In the genomic region with DNA sequence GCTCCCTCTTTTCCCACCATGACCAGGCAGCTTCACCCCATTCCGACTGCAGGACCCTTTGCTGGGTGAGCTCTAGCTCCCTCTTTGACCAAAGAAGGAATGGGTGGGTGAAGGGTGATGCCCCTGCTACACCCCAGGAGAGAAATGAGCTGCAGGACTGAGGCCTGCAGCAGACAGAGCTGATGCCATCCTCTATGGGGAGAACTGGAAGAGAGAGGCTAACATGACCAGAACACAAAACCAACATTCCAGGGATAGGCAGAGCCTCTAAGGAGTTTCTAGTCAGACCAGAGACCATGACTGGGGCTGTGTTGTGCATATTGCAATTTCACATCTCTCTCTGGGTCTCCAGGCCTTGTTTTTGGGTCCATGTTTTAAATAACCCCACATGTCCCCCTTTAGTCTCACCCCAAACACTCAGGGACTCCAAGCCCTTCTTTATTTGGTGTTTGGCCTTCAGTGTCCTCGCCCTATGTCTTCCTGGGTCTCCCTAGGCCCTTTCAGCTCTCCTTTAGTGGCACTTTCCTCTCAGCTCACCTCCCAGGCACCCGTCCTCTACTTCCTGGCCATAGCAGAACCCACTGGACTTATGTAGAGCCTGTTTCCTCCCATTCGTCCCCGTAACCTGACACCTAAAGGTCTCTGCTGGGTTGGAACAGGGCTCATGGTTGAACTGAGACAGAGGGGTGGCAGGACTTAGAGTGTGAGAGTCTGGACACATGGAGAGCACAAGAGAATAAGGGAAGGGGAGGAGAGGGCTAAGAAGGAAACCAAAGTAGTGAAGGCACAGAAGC, we compare ENCODE assay signal across 1 mouse cellular context.
TF ChIP-seq lines count a peak whose summit lies in the region.

No protein-coding gene starts in this region.

TF ChIP-seq in myocyte, 11 proteins besides CTCF, POLR2A, EP300 and RAD21 (continued from another document):
- TF ChIP-seq MYOG (IDR thresholded peaks at IDR 0.05; ENCODE audit: control insufficient read depth in 1 of 3, insufficient read depth in 1 of 3, insufficient read length in 2 of 3, low read depth in 2 of 3) (no peak), REST (IDR thresholded peaks at IDR 0.05; ENCODE audit: insufficient read depth, insufficient read length) (no peak), E2F4 (IDR thresholded peaks at IDR 0.05; ENCODE audit: insufficient read depth) (no peak)
